Mouse (Mus musculus) forebrain, embryonic 14.5 days (tissue): ENCODE data around the gene Adarb1. TPM values are rescaled to one million over a fixed set of nuclear protein-coding genes. Genes with fewer than 3 reads are reported as not detected.

Experiments used
- ATAC-seq: fragments of 200-750 bp; cut with Nextera tagmentation; 2 replicates; pipeline ENCODE4 v1.8.0; 2017; ENCODE audit warnings: mild to moderate bottlenecking, moderate library complexity
- DNase-seq: peaks from one replicate; pipeline ENCODE4 v3.0.0-alpha.2; 2015; ENCODE audit warnings: low spot score
- H3K27ac ChIP-seq: fragments of 300-500 bp; sonication (generic); 2 replicates; pipeline ENCODE4 v1.5.1; 2014; ENCODE audit warnings: low read depth, mild to moderate bottlenecking, control low read depth, low read length, moderate library complexity
- H3K27me3 ChIP-seq: fragments of 300-500 bp; sonication (generic); replicated peaks from 2 replicates; pipeline ENCODE4 v1.6.1; 2014; ENCODE audit warnings: low read length, control low read depth, mixed read lengths; ENCODE audit not compliant: control insufficient read depth, insufficient read depth
- H3K36me3 ChIP-seq: fragments of 300-500 bp; sonication (generic); 2 replicates; pipeline ENCODE4 v1.6.1; 2014; ENCODE audit warnings: low read length, control low read depth; ENCODE audit not compliant: control insufficient read depth, insufficient read depth
- H3K4me1 ChIP-seq: fragments of 300-500 bp; sonication (generic); 2 replicates; pipeline ENCODE4 v1.6.1; 2014; ENCODE audit warnings: antibody characterized with exemption, low read length, control low read depth; ENCODE audit not compliant: control insufficient read depth, insufficient read depth
- H3K4me2 ChIP-seq: fragments of 300-500 bp; sonication (generic); 2 replicates; pipeline ENCODE4 v1.6.1; 2014; ENCODE audit warnings: mild to moderate bottlenecking, control low read depth, low read length
- H3K4me3 ChIP-seq: fragments of 300-500 bp; sonication (generic); 2 replicates; pipeline ENCODE4 v1.5.1; 2014; ENCODE audit warnings: low read depth, low read length, control low read depth
- H3K9ac ChIP-seq: fragments of 300-500 bp; sonication (generic); 2 replicates; pipeline ENCODE4 v1.6.1; 2014; ENCODE audit warnings: mild to moderate bottlenecking, low read length, control low read depth, moderate library complexity
- H3K9me3 ChIP-seq: fragments of 300-500 bp; sonication (generic); replicated peaks from 2 replicates; pipeline ENCODE4 v1.6.1; 2016; ENCODE audit warnings: low read length, control low read depth, mixed read lengths; ENCODE audit not compliant: control insufficient read depth
- WGBS: fragments of 180-500 bp; shearing (Covaris S2); extraction: QIAGEN DNeasy Blood & Tissue Kit; methylation state at CpG from one replicate; pipeline ENCODE4 v1.1.7; 2014; 5-methylcytosine and 5-hydroxymethylcytosine counted together
- polyA plus RNA-seq: library from polyadenylated mRNA; unstranded; fragments of >200 nt; fragmentation: Nextera tagmentation; extraction: Ambion mirVana; gene quantifications from 2 replicates; pipeline ENCODE4 v1.2.1, GENCODE M21; 2014

Gene Adarb1
- polyA plus RNA-seq, 1 experiment from 2014 or later: 7.8 TPM

GRCm38 (mm10) chr10:77427610-77428009, 9.5 kb upstream of the Adarb1 start:
- Histone ChIP-seq H3K36me3 (no peaks in the 10 kb centered on the region), H3K4me2 (no peak overlapping the region), H3K27ac (no peak overlapping the region), H3K4me1 (no peaks in the 10 kb centered on the region), H3K9me3 (no peaks in the 10 kb centered on the region), H3K27me3 (no peaks in the 10 kb centered on the region), H3K4me3 (no peak overlapping the region), H3K9ac (no peak overlapping the region)
- no peak for ATAC-seq
- no peak for DNase-seq
- 56% methylated on average over 2 of the region's 2 CpGs for WGBS

- Histone ChIP-seq H3K4me3 (no peak overlapping the region), H3K27me3 (0 out of 2 replicates have a peak, but pooled peaks cover 5% of the 10 kb centered on the region), H3K4me2 (no peak overlapping the region), H3K36me3 (no peaks in the 10 kb centered on the region), H3K9ac (no peak overlapping the region), H3K27ac (no peak overlapping the region), H3K4me1 (peaks cover 8% of the 10 kb centered on the region), H3K9me3 (no peaks in the 10 kb centered on the region)
- ATAC-seq (no peak), DNase-seq (no peak)
- WGBS: 94% methylated on average over 3 of the region's 3 CpGs
Observed at GRCm38 (mm10) chr10:77420190-77420589, 2.1 kb upstream of the Adarb1 start.

DNA sequence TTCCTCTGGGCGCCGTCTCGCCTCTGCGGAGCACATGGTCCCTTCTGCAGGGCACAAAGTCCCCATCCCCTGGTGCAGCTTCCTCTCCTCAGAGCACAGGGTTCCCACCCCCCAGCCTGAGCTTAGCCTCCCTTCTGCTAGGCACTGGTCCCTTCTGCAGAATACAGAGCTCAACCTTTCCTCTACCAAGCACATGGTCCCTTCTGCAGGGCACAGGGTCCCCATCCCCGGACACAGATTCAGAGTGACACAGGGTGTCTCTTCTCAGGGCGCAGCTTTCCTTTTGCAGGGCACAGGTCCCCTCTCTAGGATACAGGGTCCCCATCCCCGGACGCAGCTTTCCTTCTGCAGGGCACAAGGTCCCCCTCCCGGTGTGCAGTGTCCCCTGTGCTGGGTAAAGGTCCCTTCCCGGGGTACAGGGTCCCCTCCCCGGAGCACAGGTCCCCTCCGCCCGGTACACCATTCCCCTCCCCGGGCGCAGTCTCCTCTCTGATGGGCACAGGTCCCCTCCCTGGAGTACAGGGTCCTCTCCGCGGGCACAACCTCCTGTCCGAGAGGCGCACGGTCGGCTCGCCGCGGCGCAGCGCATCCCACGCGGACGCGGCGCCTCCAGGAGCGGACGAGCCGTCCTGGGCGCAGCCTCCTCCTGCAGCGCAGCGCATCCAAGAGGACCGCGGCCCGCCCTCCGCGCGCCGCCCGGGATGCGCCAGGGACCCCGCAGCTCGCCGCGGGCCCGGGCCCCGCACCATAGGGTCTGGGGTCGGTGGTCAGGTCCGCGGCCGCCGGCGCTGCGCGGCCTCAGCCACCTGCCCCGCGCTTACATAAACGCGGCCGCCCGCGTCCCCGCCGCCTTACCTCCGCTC, 599 bp downstream of the Adarb1 start:
- H3K36me3 ChIP-seq: no peaks in the 10 kb centered on the region
- peak; percentile 81 for ATAC-seq
- 1% methylated on average over 60 of the region's 70 CpGs for WGBS
- no peak overlapping the region; the same call in 1 of the 2 replicates for H3K27ac ChIP-seq
- no peaks in the 10 kb centered on the region for H3K9me3 ChIP-seq
- H3K4me3 ChIP-seq: peak overlapping the region; percentile 75
- peaks cover 8% of the 10 kb centered on the region for H3K4me1 ChIP-seq
- peak; percentile 39 for DNase-seq
- peak overlapping the region; percentile 96 for H3K4me2 ChIP-seq
- H3K27me3 ChIP-seq: 0 out of 2 replicates have a peak, but pooled peaks cover 5% of the 10 kb centered on the region
- H3K9ac ChIP-seq: peak overlapping the region; percentile 81

DNA sequence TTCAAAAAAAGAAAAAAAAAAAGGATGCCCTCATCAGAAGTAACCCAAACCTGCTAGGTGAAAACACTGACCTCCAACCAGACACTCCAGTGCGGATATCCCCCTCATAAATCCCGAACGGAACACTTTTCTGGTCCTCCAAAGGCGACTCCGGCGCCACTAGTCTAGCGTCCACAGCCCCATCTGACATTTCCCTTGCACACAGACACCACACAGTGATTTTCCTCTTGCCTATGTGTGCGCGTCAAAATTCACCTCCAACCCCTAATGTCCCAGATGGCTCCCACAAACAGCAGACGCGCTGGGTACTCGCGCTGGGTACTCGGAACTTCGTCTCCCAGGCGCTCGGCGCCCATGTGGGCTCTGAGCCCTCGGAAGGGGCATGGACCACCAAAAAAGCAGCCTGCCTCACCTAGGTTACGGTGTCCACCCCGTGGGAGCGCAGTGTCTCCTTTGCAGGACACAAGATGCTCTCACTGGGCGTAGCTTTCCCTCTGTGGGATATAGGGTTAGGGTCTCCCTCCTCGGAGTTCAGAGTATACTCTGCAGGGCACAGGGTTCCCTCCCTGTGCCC, 1.3 kb downstream of the Adarb1 start:
- peak overlapping the region; percentile 75 for H3K4me3 ChIP-seq
- H3K27ac ChIP-seq: no peak overlapping the region
- peak overlapping the region; percentile 96 for H3K4me2 ChIP-seq
- ATAC-seq: no peak; the same call in 1 of the 2 replicates
- H3K27me3 ChIP-seq: 0 out of 2 replicates have a peak, but pooled peaks cover 5% of the 10 kb centered on the region
- WGBS: 4% methylated on average over 24 of the region's 24 CpGs
- H3K9me3 ChIP-seq: no peaks in the 10 kb centered on the region
- DNase-seq: no peak
- peaks cover 8% of the 10 kb centered on the region for H3K4me1 ChIP-seq
- H3K36me3 ChIP-seq: no peaks in the 10 kb centered on the region
- peak overlapping the region; percentile 81 for H3K9ac ChIP-seq

DNA sequence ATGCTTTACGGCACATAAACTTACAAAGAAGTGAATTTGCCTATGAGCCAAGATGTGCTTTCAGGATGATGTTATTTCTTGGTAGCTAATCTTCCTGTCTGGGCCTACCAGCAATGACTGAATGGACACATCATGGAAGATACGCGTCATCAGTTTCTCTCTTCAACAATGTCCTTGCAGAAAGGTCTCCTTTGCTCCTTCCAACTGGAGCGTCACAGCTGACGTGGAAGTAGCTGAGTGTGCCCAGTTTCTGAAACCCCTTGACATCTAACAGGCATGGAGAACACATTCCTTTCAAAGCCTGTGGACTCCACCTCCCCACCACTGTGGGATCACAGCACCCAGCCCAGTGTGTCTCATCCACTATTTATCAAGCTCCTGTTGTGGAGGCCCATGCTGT, 2.2 kb downstream of the Adarb1 start:
- ATAC-seq: no peak
- peaks cover 8% of the 10 kb centered on the region for H3K4me1 ChIP-seq
- no peaks in the 10 kb centered on the region for H3K9me3 ChIP-seq
- no peak overlapping the region for H3K4me3 ChIP-seq
- no peak for DNase-seq
- 0 out of 2 replicates have a peak, but pooled peaks cover 5% of the 10 kb centered on the region for H3K27me3 ChIP-seq
- H3K27ac ChIP-seq: no peak overlapping the region
- WGBS: 96% methylated on average over 5 of the region's 5 CpGs
- H3K9ac ChIP-seq: no peak overlapping the region
- H3K4me2 ChIP-seq: no peak overlapping the region
- no peaks in the 10 kb centered on the region for H3K36me3 ChIP-seq

GRCm38 (mm10) chr10:77413791-77414190, 4.3 kb downstream of the Adarb1 start:
- H3K36me3 ChIP-seq: no peaks in the 10 kb centered on the region
- DNase-seq: no peak
- H3K4me1 ChIP-seq: peaks cover 7% of the 10 kb centered on the region
- H3K4me2 ChIP-seq: no peak overlapping the region
- H3K9ac ChIP-seq: no peak overlapping the region
- H3K4me3 ChIP-seq: no peak overlapping the region
- 0 out of 2 replicates have a peak, but pooled peaks cover 5% of the 10 kb centered on the region for H3K27me3 ChIP-seq
- WGBS: 60% methylated on average over 2 of the region's 2 CpGs
- no peaks in the 10 kb centered on the region for H3K9me3 ChIP-seq
- no peak for ATAC-seq
- no peak overlapping the region for H3K27ac ChIP-seq

GRCm38 (mm10) chr10:77409154-77409553, 8.9 kb downstream of the Adarb1 start:
- H3K27me3 ChIP-seq: no peaks in the 10 kb centered on the region
- H3K27ac ChIP-seq: no peak overlapping the region
- no peaks in the 10 kb centered on the region for H3K36me3 ChIP-seq
- H3K9me3 ChIP-seq: no peaks in the 10 kb centered on the region
- H3K9ac ChIP-seq: no peak overlapping the region
- no peaks in the 10 kb centered on the region for H3K4me1 ChIP-seq
- H3K4me2 ChIP-seq: no peak overlapping the region
- DNase-seq: no peak
- no peak for ATAC-seq
- H3K4me3 ChIP-seq: no peak overlapping the region
- 74% methylated on average over 2 of the region's 2 CpGs for WGBS

DNA sequence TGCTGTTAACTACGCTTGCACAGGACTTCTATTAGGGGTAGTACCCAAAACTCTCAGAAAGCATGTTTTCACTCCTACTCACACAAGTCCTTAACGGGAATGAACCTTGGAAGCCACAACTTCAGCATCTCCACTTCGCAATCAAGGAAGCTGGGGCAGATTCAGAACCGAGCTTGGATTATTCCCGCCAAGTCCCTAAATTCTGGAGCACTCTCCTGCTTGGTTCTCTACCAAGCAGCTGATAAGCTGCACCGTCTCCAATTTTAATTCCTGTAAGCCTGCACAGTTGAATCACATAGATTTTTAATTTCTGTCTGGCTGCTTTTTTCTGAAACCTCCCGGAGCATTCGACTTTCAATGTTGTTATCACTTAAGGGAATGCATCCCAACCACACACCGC, 9.8 kb downstream of the Adarb1 start:
- Histone ChIP-seq H3K36me3 (no peaks in the 10 kb centered on the region), H3K4me3 (no peak overlapping the region), H3K27ac (no peak overlapping the region), H3K9ac (no peak overlapping the region), H3K27me3 (no peaks in the 10 kb centered on the region), H3K4me2 (no peak overlapping the region), H3K9me3 (no peaks in the 10 kb centered on the region), H3K4me1 (no peaks in the 10 kb centered on the region)
- ATAC-seq (no peak), DNase-seq (no peak)
- WGBS: 89% methylated on average over 9 of the region's 9 CpGs

- Histone ChIP-seq H3K4me2 (no peak overlapping the region), H3K4me1 (no peaks in the 10 kb centered on the region), H3K9ac (no peak overlapping the region), H3K36me3 (no peaks in the 10 kb centered on the region), H3K9me3 (no peaks in the 10 kb centered on the region), H3K27ac (no peak overlapping the region), H3K4me3 (no peak overlapping the region), H3K27me3 (no peaks in the 10 kb centered on the region)
- DNase-seq: no peak
- whole genome bisulfite sequencing: 86% methylated on average over 6 of the region's 6 CpGs
- ATAC-seq: no peak
Observed at GRCm38 (mm10) chr10:77406486-77406885, 11.6 kb downstream of the Adarb1 start.
